Mouse (Mus musculus): ENCODE measurements around the gene Creld2. TPM values are rescaled to one million over a fixed set of nuclear protein-coding genes. Genes with fewer than 3 reads are reported as not detected.

The Creld2 gene
- polyA plus RNA-seq, 1 experiment from 2014 or later: 94.9 TPM

Other genes with a start within 250 kb of the Creld2 start
- not detected in 2 replicates for gene Zdhhc25, start 219.3 kb upstream of the Creld2 start, polyA plus RNA-seq (2014; fragmentation: Nextera tagmentation; extraction: Ambion mirVana)
- 30.4 and 30.9 TPM in 2 replicates for gene Brd1, start 85.4 kb upstream of the Creld2 start, polyA plus RNA-seq (2014; fragmentation: Nextera tagmentation; extraction: Ambion mirVana)
- 34.8 and 35.1 TPM in 2 replicates for gene Zbed4, start 68.0 kb upstream of the Creld2 start, polyA plus RNA-seq (2014; fragmentation: Nextera tagmentation; extraction: Ambion mirVana)
- 11.5 and 12.0 TPM in 2 replicates for gene Alg12, start 328 bp upstream of the Creld2 start, polyA plus RNA-seq (2014; fragmentation: Nextera tagmentation; extraction: Ambion mirVana)
- gene Pim3, start 42.5 kb downstream of the Creld2 start, polyA plus RNA-seq (2014; fragmentation: Nextera tagmentation; extraction: Ambion mirVana): 34.5 and 43.9 TPM in 2 replicates
- not detected in 2 replicates for gene Ttll8, start 134.8 kb downstream of the Creld2 start, polyA plus RNA-seq (2014; fragmentation: Nextera tagmentation; extraction: Ambion mirVana)
- not detected in 2 replicates for gene Mlc1, start 159.4 kb downstream of the Creld2 start, polyA plus RNA-seq (2014; fragmentation: Nextera tagmentation; extraction: Ambion mirVana)
- gene Mov10l1, start 163.3 kb downstream of the Creld2 start, polyA plus RNA-seq (2014; fragmentation: Nextera tagmentation; extraction: Ambion mirVana): not detected in 2 replicates
- gene Panx2, start 240.1 kb downstream of the Creld2 start, polyA plus RNA-seq (2014; fragmentation: Nextera tagmentation; extraction: Ambion mirVana): 0.20 and 0.37 TPM in 2 replicates

Measured in limb, embryonic 11.5 days (tissue).